Comparison of ENCODE assay signal across 8 mouse cellular contexts in genomic region chr10:7158285-7159060, GRCm38 (mm10). TPM values are rescaled to one million over a fixed set of nuclear protein-coding genes. Genes with fewer than 3 reads are reported as not detected.
A peak's percentile ranks its signal among the peaks of the same experiment; 100 is the strongest.
DNase-seq lines count a peak whose midpoint lies in the region; ATAC-seq lines count a peak whose summit lies in the region.

No protein-coding gene starts in this region.

- H3K36me3 ChIP-seq in embryonic facial prominence, embryonic 13.5 days = peaks cover 11% of the 10 kb centered on the region; the same call in 1 of the 2 replicates
- H3K36me3 ChIP-seq in hindbrain, embryonic 12.5 days = no peaks in the 10 kb centered on the region
- H3K36me3 ChIP-seq in stomach, embryonic 15.5 days = peaks cover 3% of the 10 kb centered on the region; the same call in 1 of the 2 replicates

- no peaks in the 10 kb centered on the region for H3K27me3 ChIP-seq in embryonic facial prominence, embryonic 13.5 days
- no peaks in the 10 kb centered on the region for H3K27me3 ChIP-seq in hindbrain, embryonic 12.5 days
- H3K27me3 ChIP-seq in stomach, embryonic 15.5 days (replicated peaks) = no peaks in the 10 kb centered on the region

- no peak for ATAC-seq in embryonic facial prominence, embryonic 13.5 days (ENCODE audit: insufficient number of reproducible peaks, insufficient read depth, low FRiP score, low TSS enrichment, low read depth)
- ATAC-seq in hindbrain, embryonic 12.5 days (ENCODE audit: low FRiP score) = peak; percentile 86
- ATAC-seq in stomach, embryonic 15.5 days (ENCODE audit: insufficient read depth, low FRiP score, low read depth) = peak; percentile 68; the same call in 1 of the 2 replicates
- ATAC-seq in CD4-positive, CD25-positive, alpha-beta regulatory T cell, adult 4 months = no peak

- 0 out of 2 replicates have a peak overlapping the region, but pooled peaks have one; percentile 32 for H3K9ac ChIP-seq in embryonic facial prominence, embryonic 13.5 days
- H3K9ac ChIP-seq in hindbrain, embryonic 12.5 days = no peak overlapping the region
- H3K9ac ChIP-seq in stomach, embryonic 15.5 days = no peak overlapping the region

- H3K9me3 ChIP-seq in embryonic facial prominence, embryonic 13.5 days = no peaks in the 10 kb centered on the region
- no peaks in the 10 kb centered on the region for H3K9me3 ChIP-seq in hindbrain, embryonic 12.5 days (replicated peaks)
- no peaks in the 10 kb centered on the region for H3K9me3 ChIP-seq in stomach, embryonic 15.5 days

- peak overlapping the region; percentile 20 for H3K4me3 ChIP-seq in embryonic facial prominence, embryonic 13.5 days
- no peak overlapping the region for H3K4me3 ChIP-seq in hindbrain, embryonic 12.5 days
- H3K4me3 ChIP-seq in stomach, embryonic 15.5 days (replicated peaks) = no peak overlapping the region

- H3K4me1 ChIP-seq in embryonic facial prominence, embryonic 13.5 days = peaks cover 30% of the 10 kb centered on the region
- peaks cover 24% of the 10 kb centered on the region for H3K4me1 ChIP-seq in hindbrain, embryonic 12.5 days
- peaks cover 28% of the 10 kb centered on the region for H3K4me1 ChIP-seq in stomach, embryonic 15.5 days

- H3K4me2 ChIP-seq in embryonic facial prominence, embryonic 13.5 days = peak overlapping the region; percentile 52
- H3K4me2 ChIP-seq in hindbrain, embryonic 12.5 days (replicated peaks) = peak overlapping the region; percentile 34
- H3K4me2 ChIP-seq in stomach, embryonic 15.5 days = peak overlapping the region; percentile 45

- H3K27ac ChIP-seq in embryonic facial prominence, embryonic 13.5 days = peak overlapping the region; percentile 68
- peak overlapping the region; percentile 83 for H3K27ac ChIP-seq in hindbrain, embryonic 12.5 days
- peak overlapping the region; percentile 92 for H3K27ac ChIP-seq in stomach, embryonic 15.5 days

- 17% methylated on average over 15 of the region's 15 CpGs for WGBS in embryonic facial prominence, embryonic 13.5 days
- 27% methylated on average over 15 of the region's 15 CpGs for WGBS in hindbrain, embryonic 12.5 days
- 10% methylated on average over 15 of the region's 15 CpGs for WGBS in stomach, embryonic 15.5 days

- DNase-seq in right cerebral cortex, adult 18-20 months = peak; percentile 24
- no peak for DNase-seq in right cerebral cortex, postnatal 14 days
- peak; percentile 24 for DNase-seq in layer of hippocampus, adult 9-10 months (ENCODE audit: low spot score)
- DNase-seq in lung, adult 18-20 months = peak; percentile 16 to 54

RNA-seq across cellular contexts. Expression of gene Cnksr3, which starts 53.6 kb away (rescaled TPM):
- 11.1 and 11.6 TPM in 2 replicates for polyA plus RNA-seq in embryonic facial prominence, embryonic 13.5 days (2015; fragmentation: Nextera tagmentation; extraction: Ambion mirVana)
- polyA plus RNA-seq in hindbrain, embryonic 12.5 days (2016; fragmentation: Nextera tagmentation; extraction: Ambion mirVana) = 7.3 and 7.7 TPM in 2 replicates
- polyA plus RNA-seq in stomach, embryonic 15.5 days (2015; fragmentation: Nextera tagmentation; extraction: Ambion mirVana) = 14.6 and 18.3 TPM in 2 replicates
- 1 to 10 TPM; 3.3 to 5.1 TPM for polyA plus RNA-seq in CD4-positive, CD25-positive, alpha-beta regulatory T cell, adult 4 months (2017; shearing (Covaris generic))

Comparison
In these comparisons a context has a peak if more than half of its experiments do, and no peak if none do; other contexts are left out.
1. ATAC-seq: peak in hindbrain, embryonic 12.5 days (single experiment) and stomach, embryonic 15.5 days (single experiment); none in embryonic facial prominence, embryonic 13.5 days (single experiment) and CD4-positive, CD25-positive, alpha-beta regulatory T cell, adult 4 months (single experiment).
2. Peak in every context shown above with its lines, with median percentiles within 50 percentile points of each other: H3K27ac ChIP-seq and H3K4me2 ChIP-seq.